Mouse (Mus musculus) liver, embryonic 15.5 days (tissue): ENCODE measurements around the gene Gm21188. TPM values are rescaled to one million over a fixed set of nuclear protein-coding genes. Genes with fewer than 3 reads are reported as not detected.
"Not testable (repeated sequence)": the region's sequence is repeated elsewhere in the genome, so short reads cannot be mapped to it uniquely, and the experiment has no call there.

ENCODE experiments used
- ATAC-seq: fragments of 200-750 bp; cut with Nextera tagmentation; 2 replicates; pipeline ENCODE4 v1.8.0; 2017; ENCODE audit warnings: moderate number of reproducible peaks, mild to moderate bottlenecking, moderate library complexity; ENCODE audit not compliant: insufficient read depth
- H3K27ac ChIP-seq: fragments of 300-500 bp; sonication (generic); replicated peaks from 2 replicates; pipeline ENCODE4 v1.5.1; 2015; ENCODE audit warnings: mild to moderate bottlenecking, inconsistent platforms
- H3K27me3 ChIP-seq: fragments of 300-500 bp; sonication (generic); 2 replicates; pipeline ENCODE4 v1.6.1; 2015; ENCODE audit warnings: mild to moderate bottlenecking, inconsistent platforms
- H3K36me3 ChIP-seq: fragments of 300-500 bp; sonication (generic); replicated peaks from 2 replicates; pipeline ENCODE4 v1.6.1; 2015; ENCODE audit warnings: moderate library complexity, mild to moderate bottlenecking, inconsistent platforms
- H3K4me1 ChIP-seq: fragments of 300-500 bp; sonication (generic); replicated peaks from 2 replicates; pipeline ENCODE4 v1.6.1; 2015; ENCODE audit warnings: inconsistent platforms
- H3K4me2 ChIP-seq: fragments of 300-500 bp; sonication (generic); 2 replicates; pipeline ENCODE4 v1.6.1; 2015; ENCODE audit warnings: moderate library complexity, mild to moderate bottlenecking, inconsistent platforms
- H3K4me3 ChIP-seq: fragments of 300-500 bp; sonication (generic); replicated peaks from 2 replicates; pipeline ENCODE4 v1.5.1; 2015; ENCODE audit warnings: mild to moderate bottlenecking, inconsistent platforms
- H3K9ac ChIP-seq: fragments of 300-500 bp; sonication (generic); 2 replicates; pipeline ENCODE4 v1.6.1; 2015; ENCODE audit warnings: moderate library complexity, mild to moderate bottlenecking, inconsistent platforms
- H3K9me3 ChIP-seq: fragments of 300-500 bp; sonication (generic); replicated peaks from 2 replicates; pipeline ENCODE4 v1.6.1; 2016; ENCODE audit warnings: inconsistent platforms
- WGBS: fragments of 180-500 bp; shearing (Covaris S2); methylation state at CpG from one replicate; pipeline ENCODE4 v1.1.7; 2015; ENCODE audit warnings: mixed read lengths; ENCODE audit not compliant: insufficient replicate concordance; 5-methylcytosine and 5-hydroxymethylcytosine counted together
- polyA plus RNA-seq: library from polyadenylated mRNA; unstranded; fragments of >200 nt; fragmentation: Nextera tagmentation; extraction: Ambion mirVana; gene quantifications from 2 replicates; pipeline ENCODE4 v1.2.1, GENCODE M21; 2015

The Gm21188 gene
- polyA plus RNA-seq, 1 experiment from 2014 or later: 0.35 TPM

GRCm38 (mm10) chr13:119991917-119992496, 60.0 kb downstream of the Gm21188 start:
- no CpG with 5 or more reads among the region's 10 CpGs for WGBS
- ATAC-seq: not testable (repeated sequence)

GRCm38 (mm10) chr13:119991264-119991663, 60.7 kb downstream of the Gm21188 start:
- H3K27me3 ChIP-seq, ATAC-seq, H3K4me1 ChIP-seq, H3K4me2 ChIP-seq, H3K27ac ChIP-seq, H3K36me3 ChIP-seq, H3K9me3 ChIP-seq, H3K4me3 ChIP-seq, H3K9ac ChIP-seq: not testable (repeated sequence)
- no CpG with 5 or more reads among the region's 13 CpGs for WGBS

More at GRCm38 (mm10) chr13:119991917-119992496, 60.0 kb downstream of the Gm21188 start:
- H3K4me2 ChIP-seq, H3K27me3 ChIP-seq, H3K4me3 ChIP-seq, H3K36me3 ChIP-seq, H3K9me3 ChIP-seq, H3K9ac ChIP-seq, H3K4me1 ChIP-seq, H3K27ac ChIP-seq: not testable (repeated sequence)

Other genes with a start within 250 kb of the Gm21188 start
- gene AF067063, start 222.0 kb downstream of the Gm21188 start, polyA plus RNA-seq: not detected in 2 replicates
- gene D13Ertd608e, start 216.2 kb downstream of the Gm21188 start, polyA plus RNA-seq: not detected in 2 replicates
- gene Tcstv1, start 157.4 kb downstream of the Gm21188 start, polyA plus RNA-seq: not detected in 2 replicates
- not detected in 2 replicates for gene Gm21761, start 122.9 kb downstream of the Gm21188 start, polyA plus RNA-seq
- gene B020031M17Rik, start 101.4 kb downstream of the Gm21188 start, polyA plus RNA-seq: not detected in 2 replicates
- gene Gm36079, start 25.2 kb downstream of the Gm21188 start, polyA plus RNA-seq: not detected in 2 replicates
- not detected in 2 replicates for gene Gm20767, start 88.1 kb upstream of the Gm21188 start, polyA plus RNA-seq
- not detected in 2 replicates for gene Gm21818, start 120.2 kb upstream of the Gm21188 start, polyA plus RNA-seq
- gene Gm21762, start 163.8 kb upstream of the Gm21188 start, polyA plus RNA-seq: not detected in 2 replicates
- not detected in 2 replicates for gene Gm21731, start 186.9 kb upstream of the Gm21188 start, polyA plus RNA-seq
- gene AF067061, start 210.9 kb upstream of the Gm21188 start, polyA plus RNA-seq: not detected in 2 replicates
- 0.44 and 1.1 TPM in 2 replicates for gene BC147527, start 248.2 kb upstream of the Gm21188 start, polyA plus RNA-seq